Mouse (Mus musculus): ENCODE measurements at regions not wholly inside any gene's neighbourhood (a gene's known extent, or its start where the extent isn't known, plus 50 kb on each side); places are given as distances from the start of the nearest gene placed in this dataset.

DNA sequence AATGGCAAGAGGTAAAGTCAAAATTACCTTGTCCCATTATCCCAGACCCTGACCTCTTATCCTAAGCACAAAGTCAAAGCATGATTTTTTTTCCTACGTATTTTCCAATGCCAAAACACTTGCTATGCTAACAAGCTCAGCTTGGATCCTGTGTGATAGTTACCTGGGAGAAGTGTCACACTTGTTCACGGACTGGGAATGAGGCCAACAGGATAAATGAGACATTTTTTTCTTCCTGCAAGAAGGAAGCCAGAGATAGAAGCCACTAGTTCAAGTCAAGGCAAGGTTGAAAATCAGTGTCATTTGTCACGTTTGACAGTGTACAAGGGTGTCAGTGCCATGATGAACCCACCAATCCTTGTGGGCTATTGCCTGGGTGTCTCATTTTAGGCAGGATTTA lies 189.8 kb upstream of the Tas2r119 start:
- Histone ChIP-seq H3K36me3 (ENCODE audit: control insufficient read depth, insufficient read depth, low read length) (no peaks in the 10 kb centered on the region), H3K4me3 (ENCODE audit: low read length) (no peak overlapping the region), H3K9ac (ENCODE audit: low read depth, low read length) (no peak overlapping the region), H3K4me2 (ENCODE audit: low read length) (no peak overlapping the region), H3K4me1 (ENCODE audit: control insufficient read depth, insufficient read depth, low read depth, low read length) (no peaks in the 10 kb centered on the region), H3K9me3 (ENCODE audit: control insufficient read depth, low read length) (no peaks in the 10 kb centered on the region), H3K27me3 (replicated peaks; ENCODE audit: control insufficient read depth, insufficient read depth, low read length) (no peaks in the 10 kb centered on the region), H3K27ac (ENCODE audit: low read depth, low read length) (no peak overlapping the region)
- 65% methylated on average over 3 of the region's 3 CpGs for WGBS
- no peak for ATAC-seq

DNA sequence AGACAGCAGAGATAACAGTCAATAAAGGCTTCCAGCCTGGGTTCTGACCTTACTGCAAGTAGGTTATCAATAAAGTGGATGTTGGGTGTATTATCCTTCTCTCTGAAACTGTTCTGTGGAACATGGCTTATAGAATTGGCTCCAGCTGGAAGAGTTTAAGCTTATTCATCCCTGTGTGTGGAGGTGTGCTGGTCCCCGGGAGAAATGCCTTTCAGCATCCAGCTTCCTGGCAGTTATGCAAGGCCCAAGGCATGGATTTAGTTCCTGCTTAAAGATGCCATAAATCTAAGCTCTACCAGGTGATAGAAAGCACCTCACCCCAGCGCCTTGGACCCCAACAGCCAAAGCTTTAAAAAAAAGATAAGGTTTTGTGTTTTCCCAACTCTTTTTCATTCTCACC lies 188.0 kb upstream of the Tas2r119 start:
- H3K36me3 ChIP-seq (ENCODE audit: control insufficient read depth, insufficient read depth, low read length), result no peaks in the 10 kb centered on the region
- no peak overlapping the region for H3K4me2 ChIP-seq (ENCODE audit: low read length)
- WGBS, result 68% methylated on average over 2 of the region's 2 CpGs
- H3K27ac ChIP-seq (ENCODE audit: low read depth, low read length), result no peak overlapping the region
- H3K9ac ChIP-seq (ENCODE audit: low read depth, low read length), result no peak overlapping the region
- no peak; the same call in 1 of the 2 replicates for ATAC-seq
- no peaks in the 10 kb centered on the region for H3K27me3 ChIP-seq (replicated peaks; ENCODE audit: control insufficient read depth, insufficient read depth, low read length)
- no peaks in the 10 kb centered on the region for H3K4me1 ChIP-seq (ENCODE audit: control insufficient read depth, insufficient read depth, low read depth, low read length)
- H3K9me3 ChIP-seq (ENCODE audit: control insufficient read depth, low read length), result no peaks in the 10 kb centered on the region
- no peak overlapping the region for H3K4me3 ChIP-seq (ENCODE audit: low read length)

DNA sequence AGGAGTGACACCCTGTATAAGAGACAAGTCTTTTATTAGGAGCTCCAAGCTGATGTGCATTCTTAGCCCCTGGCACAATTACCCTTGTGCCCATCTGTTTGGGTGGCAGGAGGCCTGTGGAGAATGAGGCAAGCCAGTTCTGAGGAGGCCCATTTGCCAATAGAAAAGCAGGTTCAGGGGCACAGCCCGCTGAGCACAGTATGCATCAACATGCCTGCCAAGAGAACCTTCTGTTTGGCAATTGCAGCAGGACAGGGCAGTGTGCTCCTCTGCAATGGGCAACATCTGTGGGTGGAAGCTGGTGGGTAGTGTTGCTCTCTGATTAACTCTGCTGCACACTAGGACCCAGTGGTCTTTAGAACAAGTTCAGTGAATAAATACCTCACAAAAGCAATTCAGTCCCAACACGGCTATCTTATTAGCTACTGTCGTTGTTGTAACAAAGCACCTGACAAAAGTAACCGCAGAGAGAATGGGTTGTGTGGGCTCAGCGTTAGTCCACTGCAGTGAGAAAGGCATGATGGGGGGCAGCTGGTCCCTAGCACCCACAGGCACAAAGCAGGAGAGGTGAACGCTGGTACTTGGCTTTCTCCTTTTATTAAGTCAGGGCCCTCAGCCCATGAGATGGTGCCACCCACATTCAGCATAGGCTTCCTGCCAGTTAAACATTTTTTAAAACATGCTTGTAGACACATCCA lies 187.3 kb upstream of the Tas2r119 start:
- no peak overlapping the region for H3K9ac ChIP-seq (ENCODE audit: low read depth, low read length)
- H3K36me3 ChIP-seq (ENCODE audit: control insufficient read depth, insufficient read depth, low read length), result no peaks in the 10 kb centered on the region
- no peak overlapping the region for H3K4me2 ChIP-seq (ENCODE audit: low read length)
- WGBS, result 41% methylated on average over 6 of the region's 6 CpGs
- ATAC-seq, result peak; percentile 96
- H3K27me3 ChIP-seq (replicated peaks; ENCODE audit: control insufficient read depth, insufficient read depth, low read length), result no peaks in the 10 kb centered on the region
- H3K4me3 ChIP-seq (ENCODE audit: low read length), result no peak overlapping the region
- H3K9me3 ChIP-seq (ENCODE audit: control insufficient read depth, low read length), result no peaks in the 10 kb centered on the region
- H3K4me1 ChIP-seq (ENCODE audit: control insufficient read depth, insufficient read depth, low read depth, low read length), result no peaks in the 10 kb centered on the region
- H3K27ac ChIP-seq (ENCODE audit: low read depth, low read length), result no peak overlapping the region

DNA sequence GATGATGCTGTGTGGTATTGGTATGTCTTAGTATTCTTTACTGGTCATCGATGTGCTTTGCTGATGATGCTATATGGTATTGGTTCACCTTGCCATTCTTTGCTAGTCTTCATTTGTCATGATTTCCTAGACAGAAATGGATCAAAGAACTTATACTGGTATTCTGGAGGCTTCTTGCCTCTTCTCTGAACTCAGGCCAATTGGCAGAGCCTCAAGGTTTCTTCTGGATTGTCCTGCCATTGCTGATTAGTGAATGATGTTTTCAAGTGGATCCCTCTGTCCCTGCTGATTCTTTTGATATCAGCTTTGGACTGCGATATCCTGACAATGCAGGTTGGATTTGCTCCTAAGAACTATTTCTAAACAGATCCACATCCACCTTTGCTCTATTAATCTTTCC lies 179.1 kb upstream of the Tas2r119 start:
- no peak overlapping the region for H3K27ac ChIP-seq (ENCODE audit: low read depth, low read length)
- no peaks in the 10 kb centered on the region for H3K9me3 ChIP-seq (ENCODE audit: control insufficient read depth, low read length)
- H3K4me2 ChIP-seq (ENCODE audit: low read length), result no peak overlapping the region
- peaks cover 1% of the 10 kb centered on the region for H3K4me1 ChIP-seq (ENCODE audit: control insufficient read depth, insufficient read depth, low read depth, low read length)
- 87% methylated on average over 2 of the region's 2 CpGs for WGBS
- H3K27me3 ChIP-seq (replicated peaks; ENCODE audit: control insufficient read depth, insufficient read depth, low read length), result no peaks in the 10 kb centered on the region
- H3K4me3 ChIP-seq (ENCODE audit: low read length), result no peak overlapping the region
- H3K9ac ChIP-seq (ENCODE audit: low read depth, low read length), result no peak overlapping the region
- H3K36me3 ChIP-seq (ENCODE audit: control insufficient read depth, insufficient read depth, low read length), result no peaks in the 10 kb centered on the region
- no peak for ATAC-seq

DNA sequence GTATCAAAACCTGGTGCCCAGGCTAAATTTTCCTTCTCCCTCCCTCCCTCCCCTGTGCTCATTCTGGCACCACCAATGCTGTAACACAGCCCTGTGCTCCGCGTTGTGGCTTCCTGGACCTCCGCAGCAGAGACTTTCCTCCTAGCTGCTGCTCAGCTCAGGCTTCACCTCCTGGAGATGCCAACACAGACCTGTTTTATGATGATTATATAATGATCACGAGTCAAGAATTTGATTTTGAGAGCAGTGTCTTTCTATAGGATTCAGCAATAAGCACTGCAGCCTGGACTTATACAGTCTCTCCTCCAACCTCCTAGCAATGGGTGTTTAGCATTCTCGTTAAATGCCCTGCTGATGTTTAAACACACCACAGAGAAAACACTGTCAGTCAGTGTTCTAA lies 177.5 kb upstream of the Tas2r119 start:
- H3K9ac ChIP-seq (ENCODE audit: low read depth, low read length), result no peak overlapping the region; the same call in 1 of the 2 replicates
- no peak overlapping the region for H3K4me2 ChIP-seq (ENCODE audit: low read length)
- H3K36me3 ChIP-seq (ENCODE audit: control insufficient read depth, insufficient read depth, low read length), result no peaks in the 10 kb centered on the region
- no peaks in the 10 kb centered on the region for H3K27me3 ChIP-seq (replicated peaks; ENCODE audit: control insufficient read depth, insufficient read depth, low read length)
- ATAC-seq, result no peak
- peaks cover 13% of the 10 kb centered on the region for H3K4me1 ChIP-seq (ENCODE audit: control insufficient read depth, insufficient read depth, low read depth, low read length)
- WGBS, result 70% methylated on average over 5 of the region's 5 CpGs
- no peak overlapping the region for H3K27ac ChIP-seq (ENCODE audit: low read depth, low read length)
- H3K9me3 ChIP-seq (ENCODE audit: control insufficient read depth, low read length), result no peaks in the 10 kb centered on the region
- H3K4me3 ChIP-seq (ENCODE audit: low read length), result no peak overlapping the region

DNA sequence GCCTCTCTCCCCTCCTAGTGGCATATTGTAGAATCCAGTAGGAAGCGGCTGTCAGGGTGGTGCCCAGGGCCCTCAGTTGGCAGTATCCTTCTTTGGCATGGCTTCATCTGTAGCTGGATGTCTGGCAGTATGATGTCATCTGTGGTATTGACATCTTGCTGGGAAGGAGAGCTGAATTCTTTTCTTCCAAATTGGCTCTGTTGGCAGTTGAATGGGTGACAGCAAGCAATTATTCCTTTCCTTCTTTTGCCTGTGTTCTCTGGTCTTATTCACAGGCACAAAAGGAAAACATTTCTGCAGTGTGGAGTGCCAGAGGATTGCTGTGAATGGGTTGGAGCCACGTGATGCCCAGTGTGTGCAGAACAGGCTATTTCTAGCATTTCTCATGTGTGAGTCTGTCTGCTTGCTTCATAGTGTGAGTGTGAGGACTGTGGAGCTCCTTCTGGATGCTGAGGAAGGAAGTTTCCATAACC lies 174.1 kb upstream of the Tas2r119 start:
- no peak overlapping the region for H3K4me3 ChIP-seq (ENCODE audit: low read length)
- no peaks in the 10 kb centered on the region for H3K9me3 ChIP-seq (ENCODE audit: control insufficient read depth, low read length)
- peaks cover 13% of the 10 kb centered on the region for H3K4me1 ChIP-seq (ENCODE audit: control insufficient read depth, insufficient read depth, low read depth, low read length)
- H3K4me2 ChIP-seq (ENCODE audit: low read length), result no peak overlapping the region
- no peaks in the 10 kb centered on the region for H3K36me3 ChIP-seq (ENCODE audit: control insufficient read depth, insufficient read depth, low read length)
- H3K27me3 ChIP-seq (replicated peaks; ENCODE audit: control insufficient read depth, insufficient read depth, low read length), result no peaks in the 10 kb centered on the region
- peak; percentile 93 for ATAC-seq
- 26% methylated on average over 2 of the region's 2 CpGs for WGBS
- no peak overlapping the region for H3K9ac ChIP-seq (ENCODE audit: low read depth, low read length)
- no peak overlapping the region for H3K27ac ChIP-seq (ENCODE audit: low read depth, low read length)

DNA sequence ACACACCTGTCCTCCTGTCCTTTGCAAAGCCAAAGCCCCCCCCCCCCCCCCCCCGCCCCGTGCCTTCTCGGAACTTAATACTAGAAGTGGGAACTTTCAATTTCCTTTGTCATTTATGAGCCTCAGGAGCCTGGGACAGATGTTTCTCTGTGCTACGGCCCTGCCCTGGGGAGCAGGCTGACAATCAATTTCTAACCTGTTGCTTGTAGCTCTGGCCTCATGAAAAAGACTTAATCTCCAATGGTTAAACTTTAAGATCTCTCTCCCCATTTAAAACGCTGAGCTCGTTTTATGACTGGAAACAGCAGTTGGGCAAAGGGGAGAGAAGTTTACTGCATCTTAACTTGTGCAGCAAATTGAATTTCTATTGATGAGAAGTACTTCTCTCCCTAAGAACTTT lies 173.6 kb upstream of the Tas2r119 start:
- no peaks in the 10 kb centered on the region for H3K9me3 ChIP-seq (ENCODE audit: control insufficient read depth, low read length)
- no peak for ATAC-seq
- H3K36me3 ChIP-seq (ENCODE audit: control insufficient read depth, insufficient read depth, low read length), result no peaks in the 10 kb centered on the region
- 12% methylated on average over 5 of the region's 6 CpGs for WGBS
- no peak overlapping the region for H3K4me2 ChIP-seq (ENCODE audit: low read length)
- no peak overlapping the region for H3K9ac ChIP-seq (ENCODE audit: low read depth, low read length)
- no peaks in the 10 kb centered on the region for H3K27me3 ChIP-seq (replicated peaks; ENCODE audit: control insufficient read depth, insufficient read depth, low read length)
- H3K4me1 ChIP-seq (ENCODE audit: control insufficient read depth, insufficient read depth, low read depth, low read length), result peaks cover 13% of the 10 kb centered on the region
- no peak overlapping the region for H3K4me3 ChIP-seq (ENCODE audit: low read length)
- no peak overlapping the region for H3K27ac ChIP-seq (ENCODE audit: low read depth, low read length)

DNA sequence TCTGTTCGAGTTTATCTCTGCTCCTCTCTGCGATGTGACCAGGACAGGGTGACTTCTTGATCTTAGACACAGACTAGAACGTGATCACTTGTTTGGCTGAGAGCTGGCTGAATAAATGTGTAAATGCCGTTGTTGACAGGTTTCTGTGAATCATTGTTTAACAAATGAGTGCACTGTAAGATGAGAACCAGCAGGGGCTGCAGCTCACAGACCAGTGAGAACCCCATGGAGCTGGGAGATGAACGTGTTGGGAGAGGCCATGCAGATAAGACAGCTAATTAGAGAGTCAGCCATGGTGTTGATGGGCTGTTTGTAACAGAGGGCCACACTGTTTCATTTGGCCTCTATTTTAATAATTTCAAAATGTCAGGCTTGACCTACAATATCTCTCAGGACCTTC lies 171.1 kb upstream of the Tas2r119 start:
- no peaks in the 10 kb centered on the region for H3K27me3 ChIP-seq (replicated peaks; ENCODE audit: control insufficient read depth, insufficient read depth, low read length)
- ATAC-seq, result no peak
- WGBS, result 27% methylated on average over 5 of the region's 5 CpGs

DNA sequence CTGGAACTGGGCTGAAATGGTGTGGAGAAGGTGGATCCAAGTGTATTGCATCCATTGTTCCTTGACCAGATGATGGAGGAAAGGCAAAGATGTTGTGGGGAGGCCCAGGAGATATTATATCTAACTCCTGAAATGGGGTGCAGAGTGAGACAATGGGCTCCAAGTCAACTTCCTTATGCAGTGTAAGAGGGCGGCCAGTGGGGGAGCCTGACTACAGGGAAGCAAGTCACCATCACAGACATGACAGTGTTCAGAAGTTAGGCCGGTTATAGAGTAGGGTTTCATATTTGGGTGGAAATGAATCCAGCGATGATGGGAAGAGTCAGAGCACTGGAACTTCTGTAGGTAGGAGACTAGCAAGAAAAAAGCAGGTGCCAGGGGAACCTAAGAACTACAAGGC lies 167.3 kb upstream of the Tas2r119 start:
- Histone ChIP-seq H3K27me3 (replicated peaks; ENCODE audit: control insufficient read depth, insufficient read depth, low read length) (no peaks in the 10 kb centered on the region), H3K27ac (ENCODE audit: low read depth, low read length) (no peak overlapping the region), H3K4me1 (ENCODE audit: control insufficient read depth, insufficient read depth, low read depth, low read length) (no peaks in the 10 kb centered on the region), H3K4me2 (ENCODE audit: low read length) (no peak overlapping the region), H3K36me3 (ENCODE audit: control insufficient read depth, insufficient read depth, low read length) (no peaks in the 10 kb centered on the region), H3K9ac (ENCODE audit: low read depth, low read length) (no peak overlapping the region), H3K4me3 (ENCODE audit: low read length) (no peak overlapping the region), H3K9me3 (ENCODE audit: control insufficient read depth, low read length) (no peaks in the 10 kb centered on the region)
- 88% methylated on average over 3 of the region's 3 CpGs for WGBS
- no peak for ATAC-seq

More for the DNA sequence above, 171.1 kb upstream of the Tas2r119 start:
- no peaks in the 10 kb centered on the region for H3K36me3 ChIP-seq (ENCODE audit: control insufficient read depth, insufficient read depth, low read length)
- peaks cover 13% of the 10 kb centered on the region for H3K4me1 ChIP-seq (ENCODE audit: control insufficient read depth, insufficient read depth, low read depth, low read length)
- H3K4me2 ChIP-seq (ENCODE audit: low read length), result no peak overlapping the region
- H3K27ac ChIP-seq (ENCODE audit: low read depth, low read length), result no peak overlapping the region
- H3K4me3 ChIP-seq (ENCODE audit: low read length), result no peak overlapping the region
- no peaks in the 10 kb centered on the region for H3K9me3 ChIP-seq (ENCODE audit: control insufficient read depth, low read length)
- H3K9ac ChIP-seq (ENCODE audit: low read depth, low read length), result no peak overlapping the region

Data from hindbrain, embryonic 16.5 days (tissue).